Mouse (Mus musculus) T-cell, adult 2 months (primary cell): Measurements from ENCODE around the gene Tgm7.
"Not testable (repeated sequence)": the region's sequence is repeated elsewhere in the genome, so short reads cannot be mapped to it uniquely, and the experiment has no call there.

Experiments used
- DNase-seq: peaks from one replicate; pipeline ENCODE4 v3.0.0; 2022; ENCODE audit warnings: low spot score

Gene Tgm7

DNA sequence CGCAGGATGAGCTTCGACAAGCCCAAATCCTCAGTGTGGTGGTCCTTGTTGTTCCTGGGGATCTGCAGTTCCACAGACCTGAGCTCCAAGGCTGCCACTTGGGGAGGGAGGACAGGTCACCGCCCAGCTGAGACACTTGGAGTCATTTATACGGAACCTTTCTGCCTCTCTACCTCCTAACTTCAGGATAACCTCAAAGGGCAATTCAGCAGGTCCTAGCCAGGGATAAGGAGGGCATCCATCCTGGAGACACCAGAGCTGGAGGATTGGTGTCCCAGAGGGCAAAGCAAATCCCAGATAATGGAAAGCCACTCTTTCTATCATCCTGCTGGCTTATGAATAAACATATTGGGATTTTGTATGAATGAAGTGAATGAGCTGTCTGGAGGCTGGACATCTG lies at the start of gene Tgm7:
Gene Tgm7, minus strand, starts transcription at position 101 of the 400 bp plus-strand sequence.
- DNase-seq, result no peak

DNA sequence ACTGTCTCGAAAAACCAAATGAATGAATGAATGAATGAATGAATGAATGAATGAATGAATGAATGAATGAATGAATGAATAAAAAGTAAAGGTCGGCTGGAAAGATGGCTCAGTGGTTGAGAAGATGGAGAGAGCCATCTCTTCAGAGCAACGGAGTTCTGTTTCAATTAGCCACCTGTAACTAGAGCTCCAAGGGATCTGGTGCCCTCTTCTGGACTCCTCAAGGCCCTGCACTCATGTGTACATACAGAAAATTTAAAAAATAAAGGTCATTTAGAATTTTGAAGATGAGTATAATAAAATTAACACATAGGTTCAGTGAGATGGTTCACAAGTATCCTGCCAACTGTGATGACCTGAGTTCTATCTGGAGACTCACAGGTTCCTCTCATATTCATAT lies 43.5 kb upstream of the Tgm7 start:
- no peak for DNase-seq

DNA sequence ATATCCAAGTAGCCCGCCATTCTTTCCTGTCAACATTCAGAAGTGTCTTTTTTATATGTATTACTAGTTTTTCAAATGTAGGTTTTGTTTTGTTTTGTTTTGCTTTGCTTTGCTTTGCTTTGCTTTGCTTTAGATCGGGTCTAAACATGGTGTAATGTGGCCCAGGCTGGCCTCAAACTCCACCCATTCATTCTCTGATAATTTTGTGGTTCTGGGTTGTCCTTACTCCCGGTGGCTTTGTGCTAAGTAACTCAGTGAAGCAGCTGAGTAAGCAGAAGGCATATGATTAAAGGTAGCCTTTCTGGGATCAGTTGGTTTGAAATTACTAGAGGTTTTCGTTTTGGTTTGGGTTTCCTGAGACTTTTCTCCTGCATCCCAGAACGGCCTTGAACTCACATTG lies 40.1 kb upstream of the Tgm7 start:
- no peak for DNase-seq

DNA sequence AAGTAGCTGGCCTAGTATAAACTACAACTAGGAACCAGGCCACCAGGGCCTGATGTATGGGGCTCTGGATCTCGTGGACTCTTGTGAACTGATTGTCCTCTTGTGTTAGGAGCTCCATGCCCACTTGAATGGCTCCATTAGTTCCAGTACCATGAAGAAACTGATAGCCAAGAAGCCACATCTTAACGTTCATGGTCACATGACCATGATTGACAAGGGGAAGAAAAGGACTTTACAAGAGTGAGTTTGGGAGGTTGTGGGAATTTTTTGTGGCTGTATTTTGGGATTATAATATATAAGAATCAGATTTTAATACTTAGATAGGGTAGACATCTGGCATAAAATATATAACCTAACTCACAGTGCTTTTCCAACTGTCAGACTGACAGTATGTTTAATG lies 32.8 kb upstream of the Tgm7 start:
- DNase-seq, result no peak

DNA sequence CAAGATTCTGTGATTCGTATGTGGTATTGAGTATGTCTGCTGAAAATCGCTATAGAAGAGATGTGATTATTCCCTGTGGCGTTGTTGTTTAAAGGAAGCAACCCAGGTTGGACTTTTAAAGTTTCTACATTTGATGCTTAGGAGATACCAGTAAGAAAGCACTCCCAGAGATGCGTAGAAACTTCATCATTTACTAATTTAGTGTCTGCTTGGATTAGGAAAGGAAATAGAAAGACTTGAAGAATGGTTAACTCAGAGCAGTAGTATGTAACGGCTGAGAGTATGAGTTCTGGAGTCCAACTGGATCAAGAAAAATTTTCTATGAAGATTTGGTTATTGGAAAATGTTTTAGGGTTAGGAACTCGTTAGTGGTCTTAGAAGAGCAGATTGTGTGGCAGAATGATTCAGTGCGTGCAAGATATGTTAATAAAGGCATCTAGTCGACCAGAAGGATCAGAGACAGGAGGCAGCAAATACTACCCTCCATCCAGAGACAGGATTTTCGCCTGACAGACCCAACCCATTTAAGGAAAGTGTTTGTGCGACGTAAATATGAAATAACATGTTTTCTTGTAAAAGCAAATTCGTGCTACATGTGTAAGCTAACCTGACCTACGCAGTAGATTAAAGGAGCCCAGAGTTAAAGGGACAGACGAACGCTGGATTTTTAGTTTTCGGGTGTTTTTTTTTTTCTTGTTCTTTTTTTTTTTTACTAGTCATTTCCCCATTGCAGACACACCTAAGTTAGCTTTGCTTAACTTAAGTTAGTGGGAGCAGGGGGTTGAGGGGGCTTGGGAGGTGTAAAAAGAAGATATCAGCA lies 31.8 kb upstream of the Tgm7 start:
- no peak for DNase-seq

DNA sequence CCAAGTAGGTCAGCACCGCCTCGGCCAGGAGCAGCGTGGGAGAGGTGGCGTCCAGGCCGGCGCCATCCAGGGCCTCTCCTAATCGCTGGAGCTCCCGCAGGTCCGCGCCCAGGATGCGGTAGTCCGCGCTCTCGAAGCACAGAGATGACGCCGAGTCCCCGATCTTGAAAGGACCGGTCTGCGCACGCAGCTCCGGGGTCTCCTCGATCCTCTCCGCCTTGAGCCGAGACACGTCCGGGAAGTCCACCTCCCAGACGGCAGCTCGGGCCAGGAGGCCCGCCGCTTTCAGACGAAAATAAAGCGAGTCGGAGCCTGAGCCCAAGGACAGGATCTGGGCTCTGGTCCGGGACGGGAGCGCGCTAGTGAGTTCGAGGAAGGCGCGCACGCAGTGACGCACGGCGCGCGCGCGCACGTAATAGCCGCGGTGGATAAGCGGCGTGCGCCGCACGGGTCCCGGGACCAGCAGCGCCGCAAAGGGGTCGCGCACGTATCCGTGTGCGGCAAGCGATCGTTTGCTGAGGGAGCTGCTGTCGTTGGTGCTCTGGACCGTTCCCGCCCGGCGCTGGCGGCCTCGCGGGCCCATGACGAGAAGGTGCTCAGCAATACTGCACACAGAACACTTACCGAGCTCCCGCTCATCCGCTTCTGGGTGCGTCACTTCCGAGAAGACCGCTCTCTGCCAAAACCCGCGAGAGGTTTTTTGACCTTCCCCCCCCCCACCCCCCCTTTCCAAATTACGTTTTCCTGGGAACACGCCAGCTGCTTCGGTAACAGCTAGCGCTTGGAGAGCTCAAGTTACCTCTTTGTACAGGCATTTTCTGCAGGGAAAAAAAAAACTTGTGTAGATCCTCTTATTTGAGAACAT lies 30.7 kb upstream of the Tgm7 start, which contains the start of the genes Adal and Lcmt2:
Gene Adal, plus strand, starts transcription at position 411 of the 865 bp plus-strand sequence.
Gene Lcmt2, minus strand, starts transcription at position 636 of the 865 bp plus-strand sequence.
- peak; percentile 87 for DNase-seq

DNA sequence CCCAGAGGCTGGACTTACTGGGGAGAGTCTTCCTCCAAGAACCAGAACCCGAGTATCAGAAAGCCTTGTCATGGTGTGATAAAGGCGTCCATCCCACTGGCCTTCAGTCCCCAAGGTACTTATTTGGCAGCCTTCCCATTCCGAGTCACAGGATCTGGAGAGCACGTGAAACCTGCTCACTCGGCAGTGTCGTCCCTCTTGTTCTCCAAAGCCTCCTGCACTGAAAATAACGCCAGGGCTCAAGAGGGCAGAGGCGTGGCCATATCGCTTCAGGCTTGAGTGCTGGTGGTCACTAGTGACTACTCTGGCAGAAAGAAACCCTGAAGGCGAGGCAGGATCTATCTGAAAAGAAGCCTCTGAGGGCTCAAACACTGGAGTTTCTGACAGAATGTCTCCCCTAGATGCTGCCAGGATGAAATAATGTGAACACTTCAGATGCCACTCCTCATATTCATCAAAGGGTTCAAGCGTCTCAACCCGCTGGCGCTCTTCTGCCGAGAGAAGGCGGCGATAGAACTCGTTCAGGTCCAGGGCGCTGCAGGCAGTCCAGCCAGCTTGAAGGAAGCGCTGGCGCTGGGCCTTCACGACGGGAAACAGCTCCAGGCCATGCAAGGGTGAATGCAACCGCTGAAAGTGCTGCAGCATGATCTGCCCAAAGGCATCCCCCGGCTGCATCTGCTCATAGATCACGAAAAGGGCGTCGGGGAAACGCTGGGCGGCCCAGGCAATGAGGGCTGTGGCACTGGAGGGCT lies 29.8 kb upstream of the Tgm7 start:
- DNase-seq, result no peak

DNA sequence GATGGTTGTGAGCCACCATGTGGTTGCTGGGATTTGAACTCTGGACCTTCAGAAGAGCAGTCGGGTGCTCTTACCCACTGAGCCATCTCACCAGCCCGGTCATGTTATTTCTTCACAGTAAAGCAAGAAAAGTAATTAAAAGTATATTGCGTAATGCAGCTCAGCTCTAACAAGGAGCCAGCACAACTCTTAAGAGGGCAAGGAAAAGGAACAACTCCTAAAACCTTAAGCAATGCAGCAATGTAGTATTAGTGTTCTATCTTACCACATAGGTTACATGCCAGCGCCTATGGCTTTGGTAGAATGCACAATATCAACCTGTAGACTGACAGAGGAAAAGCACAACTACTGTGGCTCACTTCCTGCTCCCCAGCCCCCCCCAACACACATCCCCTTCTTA lies 27.8 kb upstream of the Tgm7 start:
- no peak for DNase-seq

DNA sequence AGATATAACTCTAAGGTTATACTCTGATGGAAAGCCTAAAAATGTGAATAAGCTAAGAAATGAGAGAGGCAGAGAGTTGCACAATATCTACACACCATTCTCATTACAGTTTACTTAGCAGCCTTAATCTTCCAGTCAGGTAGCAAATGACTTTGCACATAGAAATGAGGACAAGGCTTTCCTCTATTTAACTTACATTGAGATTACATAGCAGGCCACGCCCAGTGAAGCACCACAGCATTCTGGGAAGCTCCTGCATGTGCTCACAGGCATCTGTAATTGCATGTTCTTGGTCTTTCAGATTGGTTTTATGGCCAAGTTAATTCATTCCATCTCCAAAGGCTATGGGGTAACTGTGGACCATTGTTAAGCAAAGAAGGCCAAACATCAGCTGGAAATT lies 23.2 kb upstream of the Tgm7 start:
- no peak for DNase-seq

DNA sequence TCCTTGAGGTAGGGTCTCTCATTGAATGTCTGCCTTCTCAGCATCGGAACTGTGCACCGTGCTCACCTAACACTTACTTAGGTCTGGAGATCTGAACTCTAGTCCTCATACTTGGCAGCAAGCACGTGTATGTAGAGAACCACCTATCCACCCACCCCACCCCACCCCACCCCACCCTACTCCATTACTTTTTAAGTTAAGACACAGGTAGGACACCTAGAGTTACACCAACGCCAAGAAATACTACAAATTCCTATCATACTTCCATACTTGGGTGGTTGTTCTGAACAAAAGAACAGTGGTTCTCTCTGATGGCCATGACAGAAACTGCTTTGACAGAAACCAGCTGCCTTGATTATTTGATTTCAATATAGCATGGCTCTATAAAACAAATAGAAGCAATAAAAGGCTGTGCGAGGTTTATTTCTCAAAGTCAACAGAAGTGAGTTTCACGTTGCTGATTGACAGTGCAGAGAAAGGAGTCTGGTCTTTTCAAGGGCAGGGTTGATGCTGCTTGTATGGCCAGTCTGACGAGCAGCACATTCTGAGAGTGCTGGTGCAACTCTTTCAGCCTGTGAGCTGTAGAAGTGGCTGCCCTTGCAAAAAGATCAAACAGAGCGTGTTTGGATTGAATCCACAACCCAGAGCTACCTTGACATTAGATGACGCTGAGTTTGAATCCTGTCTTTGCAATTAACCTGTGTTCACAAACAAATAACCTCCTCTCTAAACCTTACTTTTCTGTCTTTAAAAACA lies 19.4 kb upstream of the Tgm7 start:
- DNase-seq, result no peak

DNA sequence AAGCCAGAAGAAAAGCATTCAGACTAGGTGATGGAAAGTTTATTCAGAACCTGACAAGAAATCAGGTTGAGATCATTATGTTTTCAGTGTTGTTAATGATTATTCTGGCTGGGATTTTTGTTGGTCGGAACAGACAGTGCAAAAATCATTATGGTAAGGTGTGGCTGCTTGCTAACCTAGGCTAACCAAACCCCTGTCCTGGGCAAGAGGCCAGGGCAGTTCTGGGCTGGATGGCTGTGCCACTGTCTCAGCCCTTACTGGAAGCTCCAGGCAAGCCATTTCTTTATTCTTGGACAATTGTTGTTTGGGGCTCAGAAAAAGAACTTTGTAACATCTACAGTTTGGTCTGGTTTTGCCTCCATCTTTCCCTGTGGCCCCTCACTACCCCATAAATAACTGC lies 17.9 kb upstream of the Tgm7 start:
- no peak for DNase-seq

DNA sequence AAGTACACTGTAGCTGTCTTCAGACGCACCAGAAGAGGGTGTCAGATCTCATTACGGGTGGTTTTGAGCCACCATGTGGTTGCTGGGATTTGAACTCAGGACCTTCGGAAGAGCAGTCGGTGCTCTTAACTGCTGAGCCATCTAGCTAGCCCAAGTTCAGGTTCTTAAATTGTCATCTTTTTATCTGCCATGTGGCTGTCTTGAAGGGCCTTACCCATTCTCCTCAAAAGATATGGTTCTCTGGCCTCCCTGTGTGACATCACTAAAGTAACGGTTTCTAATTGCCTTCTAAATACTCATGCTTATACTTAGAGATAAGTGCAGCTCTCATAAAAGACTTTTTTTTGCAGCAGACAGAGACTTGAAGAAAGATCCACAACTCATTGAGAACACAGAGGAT lies 16.7 kb upstream of the Tgm7 start:
- DNase-seq, result not testable (repeated sequence)

DNA sequence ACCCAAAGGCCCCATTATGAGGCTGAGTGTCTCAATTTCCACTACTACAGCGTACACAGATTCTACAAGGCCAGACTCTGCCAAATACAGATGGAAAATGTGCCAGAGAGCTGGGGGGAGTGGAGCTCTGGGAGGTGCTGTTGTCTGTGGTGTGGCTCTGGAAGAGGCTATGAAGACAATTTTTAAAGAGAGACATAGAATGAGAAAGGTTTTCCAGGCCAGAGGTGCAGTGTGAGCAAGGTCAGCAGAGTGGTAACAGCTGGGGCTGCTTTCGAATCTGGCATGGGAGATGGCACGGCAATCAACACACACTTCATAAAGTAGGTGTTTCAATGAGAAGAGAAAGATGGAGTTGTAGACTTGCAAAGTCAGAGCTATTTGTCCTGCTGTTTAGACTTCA lies 9.7 kb upstream of the Tgm7 start:
- DNase-seq, result no peak

DNA sequence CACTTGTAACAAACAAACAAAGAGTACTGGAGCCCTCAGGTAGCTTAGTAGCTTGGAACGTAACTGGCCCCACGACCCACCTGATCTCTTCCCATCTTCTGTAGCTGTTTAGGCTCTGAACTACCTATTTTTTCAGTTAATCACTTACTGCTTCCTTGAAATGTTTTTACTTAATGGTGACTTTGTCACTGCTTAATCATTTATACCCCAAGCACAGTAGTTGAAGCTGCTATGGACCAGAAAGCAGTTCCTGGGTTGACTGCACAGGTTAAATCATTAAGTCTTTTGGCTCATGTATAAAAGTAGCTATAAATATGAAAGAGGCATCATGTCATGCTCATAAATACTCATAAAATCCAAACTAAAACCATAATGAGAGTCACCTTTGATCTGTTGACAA lies 5.8 kb upstream of the Tgm7 start:
- no peak for DNase-seq

DNA sequence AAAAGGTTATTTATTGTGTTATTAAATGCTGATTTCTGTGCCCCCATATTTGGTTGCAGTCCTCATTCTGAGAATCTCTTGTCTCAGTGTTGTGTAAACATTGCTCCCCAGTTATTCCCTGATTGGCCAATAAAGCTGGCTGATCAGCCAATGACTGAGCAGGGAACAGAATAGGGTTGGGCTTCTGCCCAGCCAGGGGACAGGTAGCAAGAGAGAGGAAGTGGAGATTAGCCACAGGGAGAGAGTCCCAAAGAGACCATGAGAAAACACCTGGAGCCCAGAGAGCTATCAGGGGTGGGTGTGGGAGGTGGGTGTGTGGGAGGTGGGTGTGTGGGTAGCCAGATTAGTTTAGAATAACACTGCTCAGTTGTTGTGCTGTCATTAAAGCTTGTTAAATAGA lies 3.7 kb downstream of the Tgm7 start:
- DNase-seq, result no peak

DNA sequence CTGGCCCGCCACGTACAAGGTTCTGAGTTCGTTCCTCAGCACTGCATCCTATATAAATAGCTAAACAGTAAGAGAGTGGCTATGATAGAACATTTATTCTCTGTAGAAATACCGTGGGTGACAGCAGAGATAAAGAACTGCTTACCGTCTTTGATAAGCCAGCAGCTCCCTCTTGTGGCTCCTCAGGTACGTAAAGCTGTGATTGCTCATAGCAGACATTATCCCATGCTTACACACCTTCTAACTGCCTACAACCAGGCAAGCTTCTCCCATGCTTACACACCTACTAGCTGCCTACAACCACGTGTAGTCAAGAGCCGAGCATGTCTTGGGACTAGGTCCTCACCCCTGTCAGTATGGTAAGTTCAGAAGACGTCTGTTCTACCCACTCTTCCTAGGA lies 7.5 kb downstream of the Tgm7 start:
- peak; percentile 47 for DNase-seq

DNA sequence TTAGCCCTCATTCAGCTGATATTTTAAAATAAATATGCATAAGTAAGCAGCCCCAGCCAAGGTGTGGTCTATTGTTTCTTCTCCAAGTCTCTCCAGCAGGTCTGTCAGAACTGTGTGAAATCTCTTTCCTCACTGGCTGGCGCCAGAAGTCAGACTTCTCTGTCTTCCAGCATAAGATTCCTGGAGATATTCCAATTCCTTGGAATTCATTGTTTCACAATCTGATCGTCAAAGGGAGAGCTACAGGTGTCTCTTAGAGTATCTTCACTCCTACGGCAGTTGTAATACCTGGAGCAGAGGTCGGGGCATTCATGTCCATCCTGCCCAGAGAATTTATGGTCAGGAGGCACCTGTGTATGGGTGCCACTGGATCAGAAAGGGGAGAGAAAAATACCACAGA lies 19.8 kb downstream of the Tgm7 start:
- DNase-seq, result no peak

DNA sequence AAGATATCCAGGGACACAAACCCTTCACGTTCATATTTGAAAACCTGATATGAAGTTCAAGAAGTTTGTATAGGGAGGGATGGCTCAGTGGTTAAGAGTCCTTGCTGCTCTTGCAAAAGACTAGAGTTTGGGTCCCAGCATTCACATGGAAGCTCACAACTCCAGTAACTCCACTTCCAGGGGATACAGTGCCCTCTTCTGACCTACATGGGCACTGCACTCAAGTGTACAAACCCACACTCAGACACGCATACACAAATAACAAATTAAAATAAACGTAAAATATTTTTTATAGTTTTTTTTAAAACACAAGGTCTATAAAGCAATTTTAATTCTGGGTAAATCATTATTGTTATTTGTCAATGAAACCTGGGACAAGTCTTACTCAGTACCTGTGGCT lies 21.1 kb downstream of the Tgm7 start:
- no peak for DNase-seq

DNA sequence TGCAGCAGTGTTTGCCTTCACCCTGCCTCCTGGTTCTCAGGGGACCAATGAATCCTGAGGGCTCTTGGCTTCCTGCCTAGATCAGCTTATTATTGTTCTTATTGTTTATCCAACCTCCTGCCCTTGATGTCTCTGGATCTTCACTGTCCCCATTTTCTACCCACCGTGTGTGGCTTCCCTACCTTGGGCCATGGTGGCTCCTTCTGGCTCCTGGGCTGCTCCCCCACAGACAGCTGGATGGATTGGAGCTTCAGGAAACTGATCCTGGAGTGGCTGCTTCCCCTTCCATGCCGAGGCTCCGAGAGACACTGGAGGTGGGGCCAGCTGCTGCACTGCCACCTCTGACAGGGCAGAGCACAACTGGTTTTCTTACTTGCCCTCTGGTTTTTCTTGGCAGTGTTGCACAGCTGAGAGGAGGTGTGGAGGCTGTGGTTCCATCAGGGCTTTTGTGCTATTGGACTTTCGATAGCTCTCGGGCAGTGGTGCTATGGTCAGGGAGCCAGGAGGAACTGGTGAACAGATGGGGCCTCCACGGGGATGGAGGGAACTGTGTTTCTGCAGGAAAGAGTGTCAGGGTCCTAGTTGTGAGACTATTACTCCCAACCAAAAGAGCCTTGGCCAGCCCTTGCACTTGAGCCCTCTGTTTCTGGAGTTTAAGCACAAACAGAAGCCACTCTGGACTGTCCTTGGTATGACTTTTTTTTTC lies 24.0 kb downstream of the Tgm7 start, which contains the start of gene Tgm5:
Gene Tgm5, minus strand, starts transcription at position 362 of the 706 bp plus-strand sequence.
- no peak for DNase-seq

DNA sequence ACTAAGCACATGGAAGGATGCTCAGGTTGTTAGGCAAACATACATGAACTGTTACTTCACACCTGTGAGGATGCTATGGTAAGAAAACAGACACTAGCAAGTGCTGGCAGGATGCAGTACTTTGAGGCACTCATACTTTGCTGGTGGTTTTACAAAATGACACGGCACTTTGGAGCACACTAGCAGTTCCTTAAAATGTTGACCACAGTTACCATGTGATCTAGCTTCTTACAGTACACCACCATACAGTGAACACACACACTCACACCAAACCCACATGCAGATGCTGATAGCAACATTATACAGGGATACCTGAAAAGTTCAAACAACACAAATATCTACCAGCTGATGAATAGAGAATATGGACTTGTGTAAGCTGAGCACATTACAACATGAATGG lies 27.0 kb downstream of the Tgm7 start:
- DNase-seq, result no peak

DNA sequence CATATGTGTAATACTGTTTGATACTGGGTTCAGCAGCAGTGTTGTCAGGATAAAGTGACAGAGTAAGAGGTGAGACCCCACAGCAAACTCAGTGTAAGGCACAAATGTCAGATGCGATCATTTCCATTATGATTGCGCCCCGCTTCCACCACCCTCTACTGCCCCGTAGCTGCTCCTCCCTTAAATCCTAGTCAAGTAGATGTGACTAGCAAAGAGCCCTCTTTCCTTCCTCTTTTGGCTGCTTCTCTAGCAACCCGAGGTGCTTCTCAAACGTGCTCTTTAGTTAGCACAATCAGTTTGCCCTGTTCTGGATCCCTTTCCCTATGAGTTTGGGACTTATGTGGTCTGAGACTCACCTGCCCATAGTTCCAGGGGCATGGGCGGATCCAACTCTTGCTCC lies 34.8 kb downstream of the Tgm7 start:
- no peak for DNase-seq
